Mouse (Mus musculus): ENCODE results near the gene Catsperb. TPM values are rescaled to one million over a fixed set of nuclear protein-coding genes. Genes with fewer than 3 reads are reported as not detected.
"Not testable (repeated sequence)": the region's sequence is repeated elsewhere in the genome, so short reads cannot be mapped to it uniquely, and the experiment has no call there.

Gene Catsperb
- polyA plus RNA-seq (2016; fragmentation: Nextera tagmentation; extraction: Ambion mirVana): not detected in 2 replicates

DNA sequence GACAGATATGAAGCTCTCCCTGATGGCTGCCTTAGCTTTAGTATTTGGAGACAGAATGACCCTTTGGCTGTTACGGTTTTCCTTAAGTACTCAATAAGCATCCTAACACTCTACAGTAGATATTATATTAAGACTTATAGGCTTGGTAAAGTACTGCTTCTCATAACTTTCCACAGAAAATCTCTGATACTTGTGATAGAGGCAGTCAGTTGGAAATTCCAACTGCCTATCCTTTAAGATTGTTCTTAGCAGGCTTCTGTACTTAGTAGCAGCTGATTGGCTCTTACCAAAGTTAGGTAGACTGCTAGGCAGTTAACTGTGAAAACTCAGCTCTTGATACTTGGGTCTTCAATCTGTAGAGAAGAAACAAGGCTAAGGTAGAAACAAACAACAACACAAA is at the start of gene Catsperb:
Gene Catsperb, plus strand, starts transcription at position 301 of the 400 bp plus-strand sequence.
- H3K27ac ChIP-seq (replicated peaks); H3K27me3 ChIP-seq; H3K4me2 ChIP-seq (replicated peaks); H3K36me3 ChIP-seq; H3K4me1 ChIP-seq; H3K9ac ChIP-seq (replicated peaks); H3K9me3 ChIP-seq; H3K4me3 ChIP-seq; ATAC-seq (ENCODE audit: low FRiP score, low read depth): not testable (repeated sequence)
- WGBS: 88% methylated on average over 1 of the region's 1 CpGs

DNA sequence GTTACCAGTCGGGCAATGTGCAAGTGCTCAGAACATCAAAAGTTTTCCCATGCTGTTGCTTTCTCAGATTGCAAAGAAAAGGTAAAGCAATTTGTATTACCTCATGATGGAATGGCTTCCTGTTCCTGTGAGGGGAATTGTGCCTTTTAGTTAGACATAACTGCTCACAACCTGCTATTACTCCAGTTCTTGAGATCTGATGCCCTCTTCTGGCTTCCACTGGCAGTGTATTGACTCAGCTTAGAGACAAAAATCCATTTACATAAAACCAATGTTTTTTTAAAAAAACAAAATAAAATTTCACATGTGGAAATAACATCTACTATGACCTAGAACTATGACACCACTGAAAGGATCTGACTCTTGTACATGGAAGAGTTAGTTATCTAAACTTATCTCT is 43.0 kb upstream of the Catsperb start:
- H3K4me1 ChIP-seq; H3K4me2 ChIP-seq (replicated peaks); H3K9ac ChIP-seq (replicated peaks); H3K36me3 ChIP-seq; ATAC-seq (ENCODE audit: low FRiP score, low read depth); H3K27ac ChIP-seq (replicated peaks); H3K9me3 ChIP-seq; H3K4me3 ChIP-seq; H3K27me3 ChIP-seq: not testable (repeated sequence)
- 94% methylated on average over 1 of the region's 1 CpGs for WGBS

GRCm38 (mm10) chr12:101381460-101381859 is 23.0 kb upstream of the Catsperb start:
- not testable (repeated sequence) for H3K4me2 ChIP-seq (replicated peaks); H3K27me3 ChIP-seq; H3K4me3 ChIP-seq; H3K27ac ChIP-seq (replicated peaks); H3K36me3 ChIP-seq; ATAC-seq (ENCODE audit: low FRiP score, low read depth); H3K9ac ChIP-seq (replicated peaks); H3K9me3 ChIP-seq; H3K4me1 ChIP-seq
- no CpG with 5 or more reads among the region's 1 CpGs for WGBS

DNA sequence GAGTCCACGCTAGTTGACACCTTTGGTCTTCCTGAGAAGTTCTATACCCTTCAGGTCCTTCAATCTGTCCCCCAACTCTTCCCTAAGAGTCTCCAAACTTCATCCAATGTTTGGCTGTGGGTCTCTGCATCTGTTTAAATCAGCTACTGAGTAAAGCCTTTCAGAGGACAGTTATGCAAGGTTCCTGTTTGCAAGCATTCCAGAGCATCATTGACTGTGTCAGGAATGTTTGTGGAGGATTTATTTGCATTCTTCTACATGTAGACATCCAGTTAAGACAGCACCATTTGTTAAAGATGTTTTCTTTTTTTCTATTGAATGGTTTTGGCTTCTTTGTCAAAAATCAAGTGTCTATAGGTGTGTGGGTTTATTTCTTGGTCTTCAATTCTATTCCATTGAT is 21.7 kb downstream of the Catsperb start:
- no peak overlapping the region for H3K4me2 ChIP-seq (replicated peaks)
- H3K36me3 ChIP-seq: no peaks in the 10 kb centered on the region
- WGBS: 74% methylated on average over 1 of the region's 1 CpGs
- no peak overlapping the region for H3K4me3 ChIP-seq
- no peak for ATAC-seq (ENCODE audit: low FRiP score, low read depth)
- H3K4me1 ChIP-seq: no peaks in the 10 kb centered on the region
- no peak overlapping the region for H3K9ac ChIP-seq (replicated peaks)
- no peaks in the 10 kb centered on the region for H3K27me3 ChIP-seq
- no peaks in the 10 kb centered on the region for H3K9me3 ChIP-seq
- no peak overlapping the region for H3K27ac ChIP-seq (replicated peaks)

DNA sequence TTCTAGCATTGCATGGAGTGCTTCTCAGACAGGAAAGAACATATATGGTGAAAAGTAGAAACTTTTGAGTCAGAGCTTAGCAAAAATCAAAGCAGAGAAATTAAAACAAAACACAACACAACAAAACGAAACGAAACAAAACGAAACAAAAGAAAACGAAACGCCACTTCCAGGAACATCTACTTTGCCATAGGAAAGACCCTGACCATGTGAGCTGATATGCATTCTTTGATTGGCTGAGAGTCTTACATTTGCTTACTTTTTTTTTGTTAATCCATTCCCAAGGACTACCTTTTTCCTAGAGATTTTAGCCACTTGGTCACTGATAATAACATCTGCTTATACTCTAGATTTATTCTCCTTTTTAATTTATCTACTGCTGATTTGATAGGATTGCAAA is 57.6 kb downstream of the Catsperb start:
- H3K4me2 ChIP-seq (replicated peaks): no peak overlapping the region
- H3K9ac ChIP-seq (replicated peaks): no peak overlapping the region
- H3K27me3 ChIP-seq: no peaks in the 10 kb centered on the region
- H3K36me3 ChIP-seq: no peaks in the 10 kb centered on the region
- H3K27ac ChIP-seq (replicated peaks): no peak overlapping the region
- no peak overlapping the region for H3K4me3 ChIP-seq
- H3K4me1 ChIP-seq: no peaks in the 10 kb centered on the region
- no peak for ATAC-seq (ENCODE audit: low FRiP score, low read depth)
- 88% methylated on average over 5 of the region's 5 CpGs for WGBS
- no peaks in the 10 kb centered on the region for H3K9me3 ChIP-seq

- no peak overlapping the region for H3K9ac ChIP-seq (replicated peaks)
- no peaks in the 10 kb centered on the region for H3K4me1 ChIP-seq
- no peaks in the 10 kb centered on the region for H3K9me3 ChIP-seq
- no peak for ATAC-seq (ENCODE audit: low FRiP score, low read depth)
- no peak overlapping the region for H3K4me3 ChIP-seq
- H3K36me3 ChIP-seq: no peaks in the 10 kb centered on the region
- no peaks in the 10 kb centered on the region for H3K27me3 ChIP-seq
- no peak overlapping the region for H3K4me2 ChIP-seq (replicated peaks)
- no peak overlapping the region for H3K27ac ChIP-seq (replicated peaks)
Observed at GRCm38 (mm10) chr12:101483571-101483970, 79.1 kb downstream of the Catsperb start.

DNA sequence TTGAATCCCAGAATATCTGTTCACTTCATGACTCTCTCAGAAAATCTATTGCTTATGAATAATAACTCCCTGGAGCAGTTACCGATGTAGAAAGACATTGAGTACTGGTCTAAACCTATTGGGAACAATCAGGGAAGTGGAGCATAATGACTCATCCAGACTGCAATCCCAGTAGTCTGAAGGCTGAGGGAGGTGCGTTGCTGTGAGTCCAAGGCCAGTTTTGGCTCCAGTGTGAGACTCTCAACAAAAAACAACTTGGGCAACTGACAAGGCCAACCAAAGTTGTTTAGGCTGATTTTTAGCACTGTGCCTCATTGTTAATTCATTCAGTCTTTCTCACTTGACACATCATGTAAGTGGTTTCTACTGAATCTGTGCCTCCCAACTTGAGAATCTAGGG is 106.9 kb downstream of the Catsperb start:
- H3K9me3 ChIP-seq; H3K4me2 ChIP-seq (replicated peaks); H3K27me3 ChIP-seq; ATAC-seq (ENCODE audit: low FRiP score, low read depth); H3K36me3 ChIP-seq; H3K4me3 ChIP-seq; H3K4me1 ChIP-seq; H3K27ac ChIP-seq (replicated peaks); H3K9ac ChIP-seq (replicated peaks): not testable (repeated sequence)
- WGBS: 90% methylated on average over 2 of the region's 2 CpGs

DNA sequence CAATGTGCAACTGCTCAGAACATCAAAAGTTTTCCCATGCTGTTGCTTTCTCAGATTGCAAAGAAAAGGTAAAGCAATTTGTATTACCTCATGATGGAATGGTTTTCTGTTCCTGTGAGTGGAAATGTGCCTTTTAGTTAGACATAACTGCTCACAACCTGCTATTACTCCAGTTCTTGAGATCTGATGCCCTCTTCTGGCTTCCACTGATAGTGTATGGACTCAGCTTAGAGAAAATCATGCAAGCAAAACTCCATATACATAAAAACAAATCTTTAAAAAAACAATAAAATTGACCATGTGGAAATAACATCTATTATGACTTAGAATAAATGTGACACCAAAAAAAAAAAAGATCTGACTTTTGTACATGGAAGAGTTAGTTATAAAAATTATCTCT is 202.2 kb downstream of the Catsperb start:
- not testable (repeated sequence) for H3K4me3 ChIP-seq; H3K27ac ChIP-seq (replicated peaks); H3K36me3 ChIP-seq; H3K4me2 ChIP-seq (replicated peaks); ATAC-seq (ENCODE audit: low FRiP score, low read depth); H3K9me3 ChIP-seq; H3K4me1 ChIP-seq; H3K27me3 ChIP-seq; H3K9ac ChIP-seq (replicated peaks)

DNA sequence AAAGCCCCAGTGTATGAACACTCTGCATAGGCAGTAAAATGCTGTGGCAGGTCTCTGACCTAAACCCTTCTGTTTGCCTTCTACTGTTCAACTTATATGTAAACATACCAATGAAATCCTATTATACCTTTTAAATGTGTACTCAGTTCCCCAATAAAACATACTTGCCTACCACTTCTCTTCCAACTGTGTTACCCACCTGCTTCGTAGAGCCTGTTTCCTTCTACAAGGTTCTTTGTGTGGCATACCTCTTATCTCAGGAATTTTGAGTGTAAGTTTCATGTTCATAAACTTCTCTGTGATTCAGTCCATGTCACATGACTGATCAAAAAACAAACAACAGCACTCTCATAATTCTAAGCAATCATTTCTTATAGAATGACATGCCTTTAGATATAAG is 228.7 kb downstream of the Catsperb start:
- 95% methylated on average over 1 of the region's 1 CpGs for WGBS
- no peak overlapping the region for H3K27ac ChIP-seq (replicated peaks)
- H3K9ac ChIP-seq (replicated peaks): no peak overlapping the region
- H3K27me3 ChIP-seq: no peaks in the 10 kb centered on the region
- no peak overlapping the region for H3K4me3 ChIP-seq
- ATAC-seq (ENCODE audit: low FRiP score, low read depth): no peak
- no peaks in the 10 kb centered on the region for H3K9me3 ChIP-seq
- H3K36me3 ChIP-seq: no peaks in the 10 kb centered on the region
- H3K4me1 ChIP-seq: no peaks in the 10 kb centered on the region
- no peak overlapping the region for H3K4me2 ChIP-seq (replicated peaks)

GRCm38 (mm10) chr12:101667502-101667901 is 263.0 kb downstream of the Catsperb start:
- no peaks in the 10 kb centered on the region for H3K36me3 ChIP-seq
- 87% methylated on average over 2 of the region's 2 CpGs for WGBS

More at GRCm38 (mm10) chr12:101667502-101667901, 263.0 kb downstream of the Catsperb start:
- no peaks in the 10 kb centered on the region for H3K9me3 ChIP-seq
- no peaks in the 10 kb centered on the region for H3K27me3 ChIP-seq
- no peak overlapping the region for H3K27ac ChIP-seq (replicated peaks)
- no peak overlapping the region for H3K9ac ChIP-seq (replicated peaks)
- ATAC-seq (ENCODE audit: low FRiP score, low read depth): no peak
- H3K4me2 ChIP-seq (replicated peaks): no peak overlapping the region
- H3K4me1 ChIP-seq: no peaks in the 10 kb centered on the region
- no peak overlapping the region for H3K4me3 ChIP-seq

Small RNA genes lying within 50 kb of the gene (microRNA-seq; reads per million reads assigned to microRNA genes)
- not detected for gene Gm24542

Data from midbrain, embryonic 12.5 days (tissue).